Mouse (Mus musculus) neural tube, embryonic 13.5 days (tissue): Measurements from ENCODE around the gene Tcap. TPM values are rescaled to one million over a fixed set of nuclear protein-coding genes. Genes with fewer than 3 reads are reported as not detected.
"Not testable (repeated sequence)": the region's sequence is repeated elsewhere in the genome, so short reads cannot be mapped to it uniquely, and the experiment has no call there.

Experiments
- ATAC-seq: fragments of 200-750 bp; cut with Nextera tagmentation; 2 replicates; pipeline ENCODE4 v1.8.0; 2017; ENCODE audit warnings: low read depth, mild to moderate bottlenecking, moderate TSS enrichment, moderate library complexity
- H3K27ac ChIP-seq: fragments of 300-500 bp; sonication (generic); replicated peaks from 2 replicates; pipeline ENCODE4 v1.5.1; 2015; ENCODE audit warnings: moderate library complexity, mild to moderate bottlenecking, inconsistent platforms
- H3K27me3 ChIP-seq: fragments of 300-500 bp; sonication (generic); 2 replicates; pipeline ENCODE4 v1.6.1; 2015; ENCODE audit warnings: mild to moderate bottlenecking, inconsistent platforms
- H3K36me3 ChIP-seq: fragments of 300-500 bp; sonication (generic); 2 replicates; pipeline ENCODE4 v1.6.1; 2015; ENCODE audit warnings: mild to moderate bottlenecking, inconsistent platforms
- H3K4me1 ChIP-seq: fragments of 300-500 bp; sonication (generic); replicated peaks from 2 replicates; pipeline ENCODE4 v1.6.1; 2015; ENCODE audit warnings: inconsistent platforms
- H3K4me2 ChIP-seq: fragments of 300-500 bp; sonication (generic); 2 replicates; pipeline ENCODE4 v1.6.1; 2015; ENCODE audit warnings: inconsistent platforms, mild to moderate bottlenecking, moderate library complexity
- H3K4me3 ChIP-seq: fragments of 300-500 bp; sonication (generic); 2 replicates; pipeline ENCODE4 v1.5.1; 2015; ENCODE audit warnings: mild to moderate bottlenecking, inconsistent platforms
- H3K9ac ChIP-seq: fragments of 300-500 bp; sonication (generic); 2 replicates; pipeline ENCODE4 v1.6.1; 2015; ENCODE audit warnings: moderate library complexity, mild to moderate bottlenecking, inconsistent platforms
- H3K9me3 ChIP-seq: fragments of 300-500 bp; sonication (generic); 2 replicates; pipeline ENCODE4 v1.6.1; 2016; ENCODE audit warnings: inconsistent platforms
- WGBS: fragments of 180-500 bp; shearing (Covaris S2); methylation state at CpG from one replicate; pipeline ENCODE4 v1.1.7; 2015; 5-methylcytosine and 5-hydroxymethylcytosine counted together
- polyA plus RNA-seq: library from polyadenylated mRNA; unstranded; fragments of >200 nt; fragmentation: Nextera tagmentation; extraction: Ambion mirVana; gene quantifications from 2 replicates; pipeline ENCODE4 v1.2.1, GENCODE M21; 2015

Tcap gene
- polyA plus RNA-seq, 1 experiment from 2014 or later, result 0.42 TPM

- peaks cover 30% of the 10 kb centered on the region for H3K36me3 ChIP-seq
- peaks cover 22% of the 10 kb centered on the region for H3K4me1 ChIP-seq
- WGBS, result 5% methylated on average over 2 of the region's 2 CpGs
- no peaks in the 10 kb centered on the region for H3K27me3 ChIP-seq
- no peak overlapping the region for H3K9ac ChIP-seq
- no peak for ATAC-seq
- no peak overlapping the region for H3K4me3 ChIP-seq
- 0 out of 2 replicates have a peak overlapping the region, but pooled peaks have one; percentile 14 for H3K4me2 ChIP-seq
- no peaks in the 10 kb centered on the region for H3K9me3 ChIP-seq
- 0 out of 2 replicates have a peak overlapping the region, but pooled peaks have one; percentile 52 for H3K27ac ChIP-seq
Measured at GRCm38 (mm10) chr11:98372406-98372805, 11.2 kb upstream of the Tcap start.

GRCm38 (mm10) chr11:98373244-98373643 lies 10.4 kb upstream of the Tcap start:
- Histone ChIP-seq H3K9ac (no peak overlapping the region), H3K27ac (no peak overlapping the region), H3K4me2 (no peak overlapping the region), H3K27me3 (no peaks in the 10 kb centered on the region), H3K36me3 (peaks cover 38% of the 10 kb centered on the region), H3K4me3 (no peak overlapping the region), H3K4me1 (peaks cover 22% of the 10 kb centered on the region), H3K9me3 (no peaks in the 10 kb centered on the region)
- no peak for ATAC-seq
- 90% methylated on average over 6 of the region's 6 CpGs for WGBS

GRCm38 (mm10) chr11:98374266-98374665 lies 9.3 kb upstream of the Tcap start:
- no peaks in the 10 kb centered on the region for H3K27me3 ChIP-seq
- H3K27ac ChIP-seq, result no peak overlapping the region
- H3K4me3 ChIP-seq, result no peak overlapping the region
- H3K4me1 ChIP-seq, result peaks cover 22% of the 10 kb centered on the region
- H3K9me3 ChIP-seq, result no peaks in the 10 kb centered on the region
- no peak overlapping the region for H3K4me2 ChIP-seq
- H3K36me3 ChIP-seq, result peaks cover 48% of the 10 kb centered on the region
- ATAC-seq, result no peak
- H3K9ac ChIP-seq, result no peak overlapping the region
- 64% methylated on average over 8 of the region's 8 CpGs for WGBS

- Histone ChIP-seq H3K4me2 (no peak overlapping the region), H3K9me3 (no peaks in the 10 kb centered on the region), H3K36me3 (peaks cover 67% of the 10 kb centered on the region), H3K4me1 (peaks cover 9% of the 10 kb centered on the region), H3K9ac (no peak overlapping the region), H3K4me3 (no peak overlapping the region), H3K27ac (no peak overlapping the region), H3K27me3 (no peaks in the 10 kb centered on the region)
- WGBS, result 73% methylated on average over 5 of the region's 5 CpGs
- no peak for ATAC-seq
Measured at GRCm38 (mm10) chr11:98376756-98377155, 6.9 kb upstream of the Tcap start.

- H3K27ac ChIP-seq, result no peak overlapping the region
- no peak overlapping the region for H3K4me3 ChIP-seq
- WGBS, result 90% methylated on average over 11 of the region's 11 CpGs
- no peaks in the 10 kb centered on the region for H3K27me3 ChIP-seq
- no peaks in the 10 kb centered on the region for H3K9me3 ChIP-seq
- no peak overlapping the region for H3K9ac ChIP-seq
- peaks cover 67% of the 10 kb centered on the region for H3K36me3 ChIP-seq
- no peaks in the 10 kb centered on the region; the same call in 1 of the 2 replicates for H3K4me1 ChIP-seq
- H3K4me2 ChIP-seq, result no peak overlapping the region
- ATAC-seq, result no peak
Measured at GRCm38 (mm10) chr11:98377787-98378186, 5.8 kb upstream of the Tcap start.

- 93% methylated on average over 7 of the region's 7 CpGs for WGBS
- no peak for ATAC-seq
Measured at GRCm38 (mm10) chr11:98379379-98379778, 4.2 kb upstream of the Tcap start.

GRCm38 (mm10) chr11:98380106-98380505 lies 3.5 kb upstream of the Tcap start:
- 87% methylated on average over 6 of the region's 6 CpGs for WGBS
- Histone ChIP-seq H3K36me3 (peaks cover 60% of the 10 kb centered on the region), H3K27me3 (peaks cover 13% of the 10 kb centered on the region), H3K4me2 (no peak overlapping the region), H3K27ac (no peak overlapping the region), H3K4me1 (no peaks in the 10 kb centered on the region; the same call in 1 of the 2 replicates), H3K4me3 (no peak overlapping the region), H3K9me3 (no peaks in the 10 kb centered on the region), H3K9ac (no peak overlapping the region)
- no peak for ATAC-seq

More at GRCm38 (mm10) chr11:98379379-98379778, 4.2 kb upstream of the Tcap start:
- Histone ChIP-seq H3K4me2 (no peak overlapping the region), H3K9me3 (no peaks in the 10 kb centered on the region), H3K36me3 (peaks cover 67% of the 10 kb centered on the region), H3K9ac (no peak overlapping the region), H3K27ac (no peak overlapping the region), H3K4me3 (no peak overlapping the region), H3K27me3 (peaks cover 6% of the 10 kb centered on the region), H3K4me1 (no peaks in the 10 kb centered on the region)

- Histone ChIP-seq H3K4me2 (no peak overlapping the region), H3K4me1 (no peaks in the 10 kb centered on the region; the same call in 1 of the 2 replicates), H3K9ac (no peak overlapping the region), H3K27ac (no peak overlapping the region), H3K27me3 (peaks cover 29% of the 10 kb centered on the region), H3K36me3 (peaks cover 44% of the 10 kb centered on the region), H3K4me3 (no peak overlapping the region), H3K9me3 (no peaks in the 10 kb centered on the region)
- ATAC-seq, result no peak
- 91% methylated on average over 2 of the region's 2 CpGs for WGBS
Measured at GRCm38 (mm10) chr11:98381651-98382050, 2.0 kb upstream of the Tcap start.

- not testable (repeated sequence) for H3K4me1 ChIP-seq, H3K9ac ChIP-seq, ATAC-seq, H3K4me2 ChIP-seq, H3K4me3 ChIP-seq, H3K27ac ChIP-seq, H3K9me3 ChIP-seq
- peaks cover 36% of the 10 kb centered on the region for H3K27me3 ChIP-seq
- WGBS, result 47% methylated on average over 2 of the region's 2 CpGs
- peaks cover 37% of the 10 kb centered on the region for H3K36me3 ChIP-seq
Measured at GRCm38 (mm10) chr11:98382405-98382804, 1.2 kb upstream of the Tcap start.

- Histone ChIP-seq H3K9me3 (no peaks in the 10 kb centered on the region), H3K4me1 (no peaks in the 10 kb centered on the region; the same call in 1 of the 2 replicates), H3K36me3 (peaks cover 19% of the 10 kb centered on the region), H3K27me3 (peaks cover 53% of the 10 kb centered on the region), H3K4me3 (no peak overlapping the region), H3K4me2 (no peak overlapping the region), H3K9ac (no peak overlapping the region), H3K27ac (no peak overlapping the region)
- WGBS, result 73% methylated on average over 20 of the region's 20 CpGs
- ATAC-seq, result no peak
Measured at GRCm38 (mm10) chr11:98384216-98384615, 605 bp downstream of the Tcap start.

GRCm38 (mm10) chr11:98384721-98385637 lies 1.4 kb downstream of the Tcap start:
- no peak overlapping the region for H3K9ac ChIP-seq
- no peak overlapping the region for H3K4me3 ChIP-seq
- no peaks in the 10 kb centered on the region; the same call in 1 of the 2 replicates for H3K4me1 ChIP-seq
- ATAC-seq, result no peak
- H3K27ac ChIP-seq, result no peak overlapping the region
- H3K36me3 ChIP-seq, result peaks cover 11% of the 10 kb centered on the region
- H3K4me2 ChIP-seq, result no peak overlapping the region
- WGBS, result 57% methylated on average over 8 of the region's 8 CpGs
- peaks cover 61% of the 10 kb centered on the region for H3K27me3 ChIP-seq
- no peaks in the 10 kb centered on the region for H3K9me3 ChIP-seq
